Mouse (Mus musculus): ENCODE data around the gene Nek6.

GRCm38 (mm10) chr2:38610161-38610560 lies 98.7 kb downstream of the Nek6 start:
- TF ChIP-seq POLR2A (IDR thresholded peaks at IDR 0.05; ENCODE audit: low read depth, low read length) = no peak
- TF ChIP-seq CTCF (IDR thresholded peaks at IDR 0.05; ENCODE audit: extremely low read depth, insufficient read length, insufficient replicate concordance, low read depth, low read length) = no peak
